Mouse (Mus musculus) myocyte (in vitro differentiated cells): ENCODE data around the gene Gm10096. TPM values are rescaled to one million over a fixed set of nuclear protein-coding genes. Genes with fewer than 3 reads are reported as not detected.
"Not testable (repeated sequence)": the region's sequence is repeated elsewhere in the genome, so short reads cannot be mapped to it uniquely, and the experiment has no call there.

Experiments used
- H3K27me3 ChIP-seq: one replicate; pipeline ENCODE4 v1.6.1; 2011; ENCODE audit not compliant: control insufficient read depth, insufficient read depth, insufficient read length
- H3K36me3 ChIP-seq: one replicate; pipeline ENCODE4 v1.6.1; 2011; ENCODE audit not compliant: control insufficient read depth, insufficient read depth
- H3K4me2 ChIP-seq: one replicate; pipeline ENCODE4 v1.6.1; 2011; ENCODE audit warnings: low read depth, control low read depth
- H3K4me3 ChIP-seq: one replicate; pipeline ENCODE4 v1.5.1; 2011; ENCODE audit warnings: mild to moderate bottlenecking, control low read depth, moderate library complexity
- H3K79me2 ChIP-seq: one replicate; pipeline ENCODE4 v1.6.1; 2011; ENCODE audit not compliant: control insufficient read depth, insufficient read depth
- H3ac ChIP-seq: one replicate; pipeline ENCODE4 v1.6.1; 2011; ENCODE audit not compliant: control insufficient read depth, insufficient read length
- polyA plus RNA-seq: library from polyadenylated mRNA; unstranded; fragments of >200 nt; fragmentation: generic; extraction: Trizol; gene quantifications from one replicate; pipeline ENCODE4 v1.2.1, GENCODE M21; 2012; ENCODE audit warnings: missing spikeins

The Gm10096 gene
- not detected for polyA plus RNA-seq

DNA sequence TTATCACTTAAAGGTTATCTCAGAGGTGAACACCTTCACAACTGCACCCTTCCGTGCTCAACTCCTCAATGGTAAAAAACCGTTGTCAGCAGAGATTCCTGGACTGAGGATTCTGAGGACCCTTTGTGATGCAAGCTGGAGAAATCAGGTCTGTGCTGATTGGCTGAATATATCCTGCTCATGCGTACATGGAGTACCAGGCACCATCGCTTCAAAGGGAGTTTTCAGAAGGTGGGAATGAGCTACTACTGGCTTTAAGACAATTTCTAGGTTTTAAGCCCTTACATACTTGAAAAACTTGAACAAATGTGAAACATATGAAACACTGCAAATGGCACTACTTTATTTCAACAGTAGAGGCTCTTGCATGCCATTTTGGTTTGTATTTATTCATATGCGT is at the start of gene Gm10096:
Gene Gm10096, minus strand, starts transcription at position 101 of the 400 bp plus-strand sequence.
- H3K4me3 ChIP-seq, H3ac ChIP-seq, H3K27me3 ChIP-seq, H3K79me2 ChIP-seq, H3K36me3 ChIP-seq, H3K4me2 ChIP-seq: not testable (repeated sequence)
